Mouse (Mus musculus) embryonic facial prominence, embryonic 10.5 days (tissue): ENCODE data around the gene Map2k7. TPM values are rescaled to one million over a fixed set of nuclear protein-coding genes. Genes with fewer than 3 reads are reported as not detected.

Source experiments
- DNase-seq: peaks from one replicate; pipeline ENCODE4 v3.0.0-alpha.2; 2017; ENCODE audit warnings: low spot score
- H3K27ac ChIP-seq: fragments of 300-500 bp; sonication (generic); replicated peaks from 2 replicates; pipeline ENCODE4 v1.5.1; 2016; ENCODE audit warnings: mild to moderate bottlenecking
- H3K27me3 ChIP-seq: fragments of 300-500 bp; sonication (generic); replicated peaks from 2 replicates; pipeline ENCODE4 v1.6.1; 2016; ENCODE audit warnings: low read depth, mild to moderate bottlenecking; ENCODE audit not compliant: poor library complexity, severe bottlenecking
- H3K36me3 ChIP-seq: fragments of 300-500 bp; sonication (generic); replicated peaks from 2 replicates; pipeline ENCODE4 v1.6.1; 2016; ENCODE audit warnings: mild to moderate bottlenecking, moderate library complexity
- H3K4me1 ChIP-seq: fragments of 300-500 bp; sonication (generic); 2 replicates; pipeline ENCODE4 v1.6.1; 2016
- H3K4me3 ChIP-seq: fragments of 300-500 bp; sonication (generic); 2 replicates; pipeline ENCODE4 v1.5.1; 2016; ENCODE audit warnings: mild to moderate bottlenecking, moderate library complexity
- H3K9me3 ChIP-seq: fragments of 300-500 bp; sonication (generic); 2 replicates; pipeline ENCODE4 v1.6.1; 2016; ENCODE audit warnings: mild to moderate bottlenecking
- WGBS: fragments of 180-500 bp; shearing (Covaris S2); methylation state at CpG from one replicate; pipeline ENCODE4 v1.1.7; 2016; 5-methylcytosine and 5-hydroxymethylcytosine counted together
- polyA plus RNA-seq: library from polyadenylated mRNA; unstranded; fragments of >200 nt; fragmentation: Nextera tagmentation; extraction: Ambion mirVana; gene quantifications from 2 replicates; pipeline ENCODE4 v1.2.1, GENCODE M21; 2016

Gene Map2k7
- polyA plus RNA-seq, 1 experiment from 2014 or later, result 32.8 TPM

DNA sequence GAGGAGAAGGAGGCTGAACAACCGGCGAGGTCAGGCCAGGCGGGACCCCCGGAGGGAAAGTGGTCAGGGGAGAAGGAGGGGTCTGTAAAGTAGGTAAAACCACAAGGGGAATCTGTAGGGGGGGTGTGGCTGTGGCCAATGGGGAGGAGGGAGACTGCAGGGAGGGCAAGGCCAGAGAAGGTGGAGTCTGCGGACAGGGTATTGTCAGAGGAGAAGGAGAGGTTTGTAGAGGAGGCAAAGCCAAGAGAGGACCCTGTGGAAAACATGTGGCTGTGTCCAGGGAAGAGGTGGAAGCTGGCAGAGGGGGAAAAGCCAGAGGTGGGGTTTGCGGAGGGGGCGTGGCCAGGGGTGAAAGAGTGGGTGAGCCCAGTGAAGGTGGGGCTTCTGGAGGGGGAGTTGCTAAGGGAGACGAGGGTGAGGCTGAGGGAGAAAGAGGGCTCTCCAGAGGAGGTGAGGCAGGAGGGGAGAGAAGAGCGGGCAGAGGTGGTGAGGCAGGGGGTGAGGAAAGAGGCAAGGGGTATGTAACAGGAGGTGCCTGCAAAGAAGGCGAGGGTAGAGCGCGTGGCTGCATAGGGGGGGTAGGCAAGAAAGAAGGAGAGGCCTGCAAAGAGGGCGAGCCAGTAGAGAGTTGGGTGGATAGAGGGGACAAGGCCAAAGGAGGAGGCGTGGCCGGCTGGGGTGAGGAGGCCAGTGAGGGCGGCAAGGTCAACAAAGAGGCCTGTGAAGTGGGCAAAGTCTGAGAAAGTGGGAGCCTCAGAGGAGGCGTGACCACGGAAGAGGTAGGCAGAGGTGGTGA, 25.1 kb upstream of the Map2k7 start:
- WGBS, result 2% methylated on average over 18 of the region's 18 CpGs
- peaks cover 95% of the 10 kb centered on the region for H3K27me3 ChIP-seq
- peak; percentile 74 for DNase-seq
- H3K4me3 ChIP-seq, result peak overlapping the region; percentile 58
- H3K4me1 ChIP-seq, result peaks cover 47% of the 10 kb centered on the region
- H3K9me3 ChIP-seq, result peaks cover 6% of the 10 kb centered on the region
- H3K36me3 ChIP-seq, result peaks cover 20% of the 10 kb centered on the region
- peak overlapping the region; percentile 70 for H3K27ac ChIP-seq

DNA sequence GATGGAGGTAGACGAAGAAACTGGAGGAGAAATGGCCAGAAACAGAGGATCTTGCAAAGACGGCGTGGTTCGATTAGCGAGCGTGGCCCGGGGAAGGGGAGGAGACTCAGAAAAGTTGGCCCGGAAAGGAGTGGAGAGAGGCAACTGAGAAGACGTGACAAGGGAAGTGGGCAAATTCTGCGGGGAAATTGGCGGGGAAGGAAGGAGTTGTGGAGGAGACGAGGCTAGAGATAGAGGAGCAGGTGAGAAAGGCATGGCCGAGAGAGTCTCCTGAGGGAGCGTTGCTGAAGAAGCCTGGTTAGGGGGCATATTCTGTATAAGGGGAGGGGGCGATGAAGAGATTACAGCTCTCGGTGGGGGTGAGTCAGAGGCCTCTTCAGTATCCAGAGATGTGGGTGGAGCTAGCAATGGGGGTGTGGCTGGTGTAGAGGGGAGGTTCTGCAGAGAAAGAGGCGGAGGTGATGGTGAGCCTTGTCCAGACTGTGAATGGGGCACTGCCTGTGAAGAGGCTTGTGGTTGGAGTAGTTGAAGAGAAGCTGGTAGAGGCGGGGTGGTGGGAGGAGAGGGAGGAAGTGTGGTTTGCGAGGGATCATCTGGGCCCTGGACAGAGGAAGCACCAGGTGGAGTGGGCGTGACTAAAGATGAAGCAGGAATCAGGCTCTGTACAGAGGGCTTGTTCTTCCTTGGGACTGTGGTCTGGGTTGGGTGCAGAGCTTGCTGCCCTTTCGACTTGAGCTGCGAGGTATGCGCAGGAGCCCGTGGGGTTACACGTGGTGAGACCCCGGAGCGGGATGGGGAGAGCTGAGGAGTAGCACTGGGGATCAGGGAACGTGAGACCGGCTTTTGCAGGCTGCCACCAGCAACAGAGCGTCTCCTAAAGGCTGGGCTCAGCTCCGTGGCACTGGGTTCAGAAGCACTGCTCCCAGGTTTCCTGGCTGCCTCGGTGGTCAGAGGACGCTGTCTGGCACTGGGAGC, 24.2 kb upstream of the Map2k7 start:
- peaks cover 47% of the 10 kb centered on the region for H3K4me1 ChIP-seq
- peaks cover 4% of the 10 kb centered on the region for H3K9me3 ChIP-seq
- peaks cover 93% of the 10 kb centered on the region for H3K27me3 ChIP-seq
- peak overlapping the region; percentile 70 for H3K27ac ChIP-seq
- peak; percentile 51 for DNase-seq
- H3K36me3 ChIP-seq, result peaks cover 16% of the 10 kb centered on the region
- peak overlapping the region; percentile 58 for H3K4me3 ChIP-seq
- WGBS, result 9% methylated on average over 33 of the region's 33 CpGs

GRCm38 (mm10) chr8:4216296-4216695, 22.2 kb upstream of the Map2k7 start:
- WGBS, result 3% methylated on average over 18 of the region's 18 CpGs
- H3K36me3 ChIP-seq, result no peaks in the 10 kb centered on the region
- peak overlapping the region; percentile 87 for H3K27ac ChIP-seq
- peaks cover 47% of the 10 kb centered on the region for H3K4me1 ChIP-seq
- peaks cover 75% of the 10 kb centered on the region for H3K27me3 ChIP-seq
- peak overlapping the region; percentile 68 for H3K4me3 ChIP-seq
- no peaks in the 10 kb centered on the region for H3K9me3 ChIP-seq
- DNase-seq, result no peak

DNA sequence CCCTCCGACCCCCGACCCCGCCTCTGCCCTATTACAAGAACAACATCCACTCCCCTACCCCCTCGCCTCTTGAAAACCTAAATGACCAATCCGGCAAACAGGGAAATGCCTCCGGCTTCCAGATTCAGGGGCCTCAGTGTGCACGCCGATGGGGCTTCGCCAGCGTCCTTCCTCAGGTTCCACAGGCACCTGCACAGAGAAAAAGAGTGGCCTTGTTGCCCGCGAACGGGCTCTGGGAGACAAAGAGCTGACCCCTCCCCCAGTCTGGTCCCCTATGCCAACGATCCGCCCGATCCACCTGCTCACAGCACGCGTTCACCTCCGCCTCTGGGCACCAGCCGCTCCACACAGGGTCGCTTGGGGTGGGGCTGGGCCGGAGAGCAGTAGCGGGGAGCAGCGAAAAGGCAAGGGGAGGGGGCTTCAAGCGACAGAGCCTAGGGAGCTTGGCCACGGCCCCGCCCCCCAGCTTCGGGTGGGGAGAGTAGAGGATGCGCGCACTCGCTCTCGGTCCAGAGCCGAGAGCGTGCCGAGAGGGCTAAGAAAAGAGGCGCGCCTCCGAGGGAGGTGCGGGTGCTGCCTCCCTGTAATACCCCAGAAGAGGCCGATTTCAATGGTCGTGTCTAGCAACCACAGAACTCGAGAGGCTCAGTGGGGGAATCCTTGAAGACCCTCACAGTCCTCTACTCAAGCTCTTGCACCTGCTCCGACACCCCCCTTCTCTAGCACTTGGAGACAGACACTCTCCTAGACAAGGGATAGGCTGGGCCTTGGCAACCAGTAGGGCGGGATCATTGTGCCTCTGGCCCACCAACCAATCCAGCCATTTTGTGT, 21.5 kb upstream of the Map2k7 start, which contains the start of gene Prr36:
TSS of gene Prr36 (minus strand) at position 669 of the 831 bp plus-strand sequence.
- Histone ChIP-seq H3K4me3 (peak within 1 kb of the TSS; percentile 68), H3K27ac (peak within 1 kb of the TSS; percentile 87), H3K9me3 (no peaks in the 10 kb centered on the region), H3K4me1 (peaks cover 47% of the 10 kb centered on the region), H3K36me3 (no peaks in the 10 kb centered on the region), H3K27me3 (peaks cover 68% of the 10 kb centered on the region)
- WGBS, result 1% methylated on average over 44 of the region's 44 CpGs
- peak; percentile 74 for DNase-seq

- no peaks in the 10 kb centered on the region for H3K36me3 ChIP-seq
- H3K27ac ChIP-seq, result no peak overlapping the region
- no peak for DNase-seq
- H3K9me3 ChIP-seq, result no peaks in the 10 kb centered on the region
- peaks cover 53% of the 10 kb centered on the region for H3K27me3 ChIP-seq
- peaks cover 26% of the 10 kb centered on the region for H3K4me1 ChIP-seq
- WGBS, result 86% methylated on average over 3 of the region's 3 CpGs
- no peak overlapping the region for H3K4me3 ChIP-seq
Measured at GRCm38 (mm10) chr8:4219617-4220016, 18.9 kb upstream of the Map2k7 start.

DNA sequence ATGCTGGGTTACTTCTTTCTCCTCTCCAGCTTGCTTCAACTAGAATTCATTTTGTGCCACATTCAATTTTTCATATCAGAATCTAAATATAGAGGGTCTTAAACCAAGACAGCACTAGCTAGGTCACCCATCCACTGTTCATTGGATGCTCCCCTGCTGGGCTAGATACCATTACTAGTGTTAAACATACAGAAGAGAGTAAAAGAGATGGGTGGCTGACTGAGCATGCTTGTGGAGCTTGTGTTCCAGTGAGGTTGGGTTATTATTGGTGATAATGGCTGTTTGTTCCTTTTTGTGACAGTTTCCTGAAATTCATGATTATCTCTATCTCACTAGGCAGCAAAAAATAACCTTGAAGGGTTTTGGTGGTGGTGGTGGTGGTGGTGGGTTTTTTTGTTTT, 16.5 kb upstream of the Map2k7 start:
- Histone ChIP-seq H3K9me3 (no peaks in the 10 kb centered on the region), H3K36me3 (no peaks in the 10 kb centered on the region), H3K27me3 (peaks cover 51% of the 10 kb centered on the region), H3K27ac (no peak overlapping the region), H3K4me3 (no peak overlapping the region), H3K4me1 (peaks cover 11% of the 10 kb centered on the region)
- no peak for DNase-seq

DNA sequence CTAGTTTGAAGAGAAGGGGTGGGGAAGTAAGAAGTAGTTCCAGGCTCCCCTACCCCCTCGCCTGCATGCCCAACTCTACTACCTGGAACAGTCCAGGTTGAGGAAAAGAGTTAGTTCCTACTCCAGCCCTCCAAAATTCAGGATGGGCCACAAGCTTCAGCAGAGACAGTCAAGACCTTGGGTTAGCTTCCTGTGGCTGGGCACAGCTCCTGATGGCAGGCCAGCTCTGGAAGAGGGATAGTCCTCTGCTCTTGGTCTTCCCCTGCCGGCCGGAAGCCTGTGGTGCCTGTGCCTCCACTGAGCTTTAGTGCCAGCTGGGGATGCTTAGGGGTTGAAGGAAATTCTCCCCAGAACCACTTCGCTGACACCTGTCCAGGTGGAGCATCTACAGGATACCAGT, 12.2 kb upstream of the Map2k7 start:
- no peaks in the 10 kb centered on the region for H3K36me3 ChIP-seq
- no peak overlapping the region for H3K27ac ChIP-seq
- WGBS, result 17% methylated on average over 4 of the region's 4 CpGs
- peaks cover 6% of the 10 kb centered on the region for H3K4me1 ChIP-seq
- no peak for DNase-seq
- no peaks in the 10 kb centered on the region for H3K9me3 ChIP-seq
- H3K4me3 ChIP-seq, result peak overlapping the region; percentile 49
- peaks cover 59% of the 10 kb centered on the region for H3K27me3 ChIP-seq

DNA sequence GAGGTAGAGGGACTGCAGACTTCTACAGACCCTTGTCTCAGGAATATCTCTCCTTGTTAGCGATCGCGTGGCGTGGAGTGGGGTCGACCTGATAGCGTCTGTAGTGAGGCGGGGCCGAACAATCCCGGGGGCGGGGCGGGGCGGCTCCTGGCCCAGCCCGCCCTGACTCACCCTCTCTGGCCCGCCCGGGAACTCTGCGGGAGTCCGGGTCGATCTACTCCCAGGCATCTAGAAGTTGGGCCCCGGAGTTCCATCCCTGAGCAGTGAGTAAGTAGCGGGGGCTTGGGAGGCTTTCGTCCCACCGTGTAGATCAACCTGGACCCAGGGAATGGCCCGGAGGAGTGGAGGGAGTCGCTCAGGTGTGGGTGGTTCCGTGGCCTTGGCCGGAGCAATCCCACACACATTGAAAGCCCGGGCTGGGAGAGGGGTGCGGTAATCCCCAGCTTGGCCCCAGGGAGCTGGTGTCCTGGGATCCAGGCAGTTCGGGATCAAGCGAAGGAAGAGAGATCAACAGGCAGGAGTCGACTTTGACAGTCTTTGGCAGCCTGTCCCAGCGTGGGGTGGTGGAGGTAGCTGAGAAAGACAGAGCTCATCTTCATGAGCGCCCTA, 11.7 kb upstream of the Map2k7 start, which contains the start of gene Lrrc8e:
TSS of gene Lrrc8e (plus strand) at position 89 of the 609 bp plus-strand sequence.
- 3% methylated on average over 33 of the region's 33 CpGs for WGBS

GRCm38 (mm10) chr8:4227919-4228318, 10.6 kb upstream of the Map2k7 start:
- H3K27me3 ChIP-seq, result peaks cover 59% of the 10 kb centered on the region
- H3K4me3 ChIP-seq, result no peak overlapping the region
- H3K27ac ChIP-seq, result no peak overlapping the region
- no peaks in the 10 kb centered on the region for H3K36me3 ChIP-seq
- WGBS, result 90% methylated on average over 4 of the region's 4 CpGs
- DNase-seq, result no peak
- H3K9me3 ChIP-seq, result no peaks in the 10 kb centered on the region
- H3K4me1 ChIP-seq, result peaks cover 6% of the 10 kb centered on the region

More for the DNA sequence above, 11.7 kb upstream of the Map2k7 start, which contains the start of gene Lrrc8e:
- Histone ChIP-seq H3K27me3 (peaks cover 59% of the 10 kb centered on the region), H3K4me3 (peak within 1 kb of the TSS; percentile 49), H3K9me3 (no peaks in the 10 kb centered on the region), H3K36me3 (no peaks in the 10 kb centered on the region), H3K27ac (no peak within 1 kb of the TSS), H3K4me1 (peaks cover 6% of the 10 kb centered on the region)
- DNase-seq, result peak; percentile 19

GRCm38 (mm10) chr8:4229784-4230183, 8.8 kb upstream of the Map2k7 start:
- DNase-seq, result no peak
- peaks cover 6% of the 10 kb centered on the region for H3K4me1 ChIP-seq
- no peak overlapping the region for H3K4me3 ChIP-seq
- H3K27ac ChIP-seq, result no peak overlapping the region
- H3K36me3 ChIP-seq, result no peaks in the 10 kb centered on the region
- 75% methylated on average over 5 of the region's 5 CpGs for WGBS
- no peaks in the 10 kb centered on the region for H3K9me3 ChIP-seq
- peaks cover 50% of the 10 kb centered on the region for H3K27me3 ChIP-seq

DNA sequence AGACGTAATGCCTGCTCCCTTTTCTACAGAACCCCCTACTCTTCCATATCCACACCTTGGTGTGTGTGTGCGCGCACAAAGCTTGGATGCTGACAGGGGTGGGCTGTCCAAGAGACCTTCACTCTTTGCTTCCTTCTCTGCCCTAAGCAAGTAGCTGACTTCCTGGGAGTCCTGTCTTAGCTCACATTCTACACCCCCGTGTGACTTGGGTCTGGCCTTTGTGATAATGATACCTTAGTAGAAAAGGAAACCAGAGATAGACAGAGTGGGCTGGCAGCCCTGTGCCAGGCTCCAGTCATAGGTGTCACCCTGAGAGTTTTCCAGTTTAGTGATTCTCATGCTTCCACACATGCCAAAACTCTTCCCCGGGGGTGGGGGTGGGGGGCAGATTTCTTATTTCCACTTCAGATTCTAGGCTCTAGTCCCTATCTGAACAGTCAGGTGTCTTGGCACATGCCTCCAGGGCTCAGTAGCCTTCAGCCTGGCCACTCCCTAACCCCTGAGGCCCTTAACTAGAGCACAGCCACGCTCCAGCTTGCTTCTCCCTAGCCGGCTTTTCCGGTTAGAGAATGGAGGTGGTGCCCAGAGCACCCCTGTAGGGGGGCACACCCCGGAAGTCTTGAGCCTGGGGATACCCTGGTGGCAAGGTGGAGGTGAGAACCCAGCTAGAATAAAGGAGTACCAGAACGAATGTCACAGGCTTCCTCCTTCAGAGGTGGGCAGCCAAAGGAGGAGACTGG, 7.8 kb upstream of the Map2k7 start:
- H3K27ac ChIP-seq, result no peak overlapping the region
- H3K27me3 ChIP-seq, result peaks cover 49% of the 10 kb centered on the region
- DNase-seq, result no peak
- peaks cover 6% of the 10 kb centered on the region for H3K4me1 ChIP-seq
- 59% methylated on average over 10 of the region's 10 CpGs for WGBS
- no peak overlapping the region for H3K4me3 ChIP-seq
- no peaks in the 10 kb centered on the region for H3K36me3 ChIP-seq
- no peaks in the 10 kb centered on the region for H3K9me3 ChIP-seq
